Mouse (Mus musculus): ENCODE measurements at regions not wholly inside any gene's neighbourhood (a gene's known extent, or its start where the extent isn't known, plus 50 kb on each side); places are given as distances from the start of the nearest gene placed in this dataset.

- no peak for DNase-seq (ENCODE audit: extremely low read depth)
Observed at GRCm38 (mm10) chr3:18908737-18909136, 719.7 kb downstream of the 1700064H15Rik start.

GRCm38 (mm10) chr3:18928401-18929104 lies 699.9 kb downstream of the 1700064H15Rik start:
- TF ChIP-seq MAZ (IDR thresholded peaks at IDR 0.05; ENCODE audit: low read depth, low read length) (no peak), CHD2 (IDR thresholded peaks at IDR 0.05; ENCODE audit: low read length) (no peak), USF2 (conservative IDR thresholded peaks at IDR 0.05; ENCODE audit: low read depth, low read length) (no peak), GABPA (IDR thresholded peaks at IDR 0.05; ENCODE audit: insufficient replicate concordance, low read depth, low read length) (no peak), TBP (conservative IDR thresholded peaks at IDR 0.05; ENCODE audit: low read depth, low read length) (no peak), SMC3 (IDR thresholded peaks at IDR 0.05; ENCODE audit: low read depth, low read length) (no peak), JUN (IDR thresholded peaks at IDR 0.05; ENCODE audit: insufficient read depth, low read depth, low read length) (no peak), PAX5 (IDR thresholded peaks at IDR 0.05; ENCODE audit: low read length) (no peak), MAX (IDR thresholded peaks at IDR 0.05; ENCODE audit: low read length) (no peak), NRF1 (IDR thresholded peaks at IDR 0.05; ENCODE audit: low read depth, low read length) (no peak)
- no peak overlapping the region for H3K4me3 ChIP-seq (replicated peaks in 1 of 3; ENCODE audit: low read depth in 2 of 3, low read length in 2 of 3, poor library complexity in 1 of 3)
- H3K27ac ChIP-seq (ENCODE audit: insufficient read depth, low read depth), result no peak overlapping the region
- no peak overlapping the region for H3K4me2 ChIP-seq (ENCODE audit: insufficient read depth, low read depth, poor library complexity, severe bottlenecking)
- H3K4me1 ChIP-seq (ENCODE audit: control insufficient read depth in 1 of 2, insufficient read depth in 2 of 2), result no peaks in the 10 kb centered on the region
- dilution Hi-C loops (cut with MboI; ENCODE audit: extremely low pct_ligation_motif_present, extremely low pct_unique_long_range_greater_than_20kb, low sequenced_read_pairs) (no loop called here), in situ Hi-C loops (cut with MboI; ENCODE audit: low pct_ligation_motif_present, low pct_unique_long_range_greater_than_20kb, low sequenced_read_pairs) (no loop called here)
- no peak for DNase-seq (ENCODE audit: extremely low read depth)
- no peak overlapping the region for H3K9ac ChIP-seq (ENCODE audit: insufficient read depth, low read depth)
- no peaks in the 10 kb centered on the region for H3K27me3 ChIP-seq (replicated peaks)
- no peaks in the 10 kb centered on the region for H3K9me3 ChIP-seq (replicated peaks; ENCODE audit: low read length)
- no peaks in the 10 kb centered on the region for H3K79me2 ChIP-seq (replicated peaks; ENCODE audit: control insufficient read depth, extremely low read depth, insufficient read depth, poor library complexity, severe bottlenecking)
- H3K36me3 ChIP-seq (replicated peaks in 1 of 2; ENCODE audit: control insufficient read depth in 1 of 2, insufficient read depth in 1 of 2, low read length in 1 of 2), result no peaks in the 10 kb centered on the region

More at GRCm38 (mm10) chr3:18908737-18909136, 719.7 kb downstream of the 1700064H15Rik start:
- H3K4me1 ChIP-seq (ENCODE audit: control insufficient read depth in 1 of 2, insufficient read depth in 2 of 2), result no peaks in the 10 kb centered on the region
- H3K4me3 ChIP-seq (replicated peaks in 1 of 3; ENCODE audit: low read depth in 2 of 3, low read length in 2 of 3, poor library complexity in 1 of 3), result no peak overlapping the region
- no peaks in the 10 kb centered on the region for H3K27me3 ChIP-seq (replicated peaks)
- dilution Hi-C loops (cut with MboI; ENCODE audit: extremely low pct_ligation_motif_present, extremely low pct_unique_long_range_greater_than_20kb, low sequenced_read_pairs), result no loop called here
- H3K79me2 ChIP-seq (replicated peaks; ENCODE audit: control insufficient read depth, extremely low read depth, insufficient read depth, poor library complexity, severe bottlenecking), result no peaks in the 10 kb centered on the region
- H3K9ac ChIP-seq (ENCODE audit: insufficient read depth, low read depth), result no peak overlapping the region
- H3K36me3 ChIP-seq (replicated peaks in 1 of 2; ENCODE audit: control insufficient read depth in 1 of 2, insufficient read depth in 1 of 2, low read length in 1 of 2), result no peaks in the 10 kb centered on the region
- no peak for TF ChIP-seq ZKSCAN1 (IDR thresholded peaks at IDR 0.05; ENCODE audit: borderline replicate concordance, low read depth, low read length)
- TF ChIP-seq NRF1 (IDR thresholded peaks at IDR 0.05; ENCODE audit: low read depth, low read length), result no peak
- TF ChIP-seq SIN3A (IDR thresholded peaks at IDR 0.05; ENCODE audit: low read length), result no peak
- no peak for TF ChIP-seq POLR2A (IDR thresholded peaks at IDR 0.05; ENCODE audit: low read depth, low read length)
- no peak for TF ChIP-seq HCFC1 (IDR thresholded peaks at IDR 0.05; ENCODE audit: low read depth, low read length)
- TF ChIP-seq SMC3 (IDR thresholded peaks at IDR 0.05; ENCODE audit: low read depth, low read length), result no peak
- TF ChIP-seq MYC (IDR thresholded peaks at IDR 0.05; ENCODE audit: low read depth, low read length), result no peak
- no peak for TF ChIP-seq ETS1 (conservative IDR thresholded peaks at IDR 0.05; ENCODE audit: low read depth, low read length)
- no peak for TF ChIP-seq E2F4 (IDR thresholded peaks at IDR 0.05; ENCODE audit: insufficient replicate concordance, low read depth, low read length)
- TF ChIP-seq MXI1 (IDR thresholded peaks at IDR 0.05; ENCODE audit: low read depth, low read length), result no peak
- no peak for TF ChIP-seq TCF12 (IDR thresholded peaks at IDR 0.05; ENCODE audit: low read depth, low read length)
- TF ChIP-seq BHLHE40 (IDR thresholded peaks at IDR 0.05; ENCODE audit: low read depth, low read length), result no peak
- TF ChIP-seq JUN (IDR thresholded peaks at IDR 0.05; ENCODE audit: insufficient read depth, low read depth, low read length), result no peak
- TF ChIP-seq IRF4 (IDR thresholded peaks at IDR 0.05; ENCODE audit: low read depth, low read length), result no peak
- no peak for TF ChIP-seq JUND (conservative IDR thresholded peaks at IDR 0.05; ENCODE audit: low read depth, low read length)
- TF ChIP-seq USF1 (IDR thresholded peaks at IDR 0.05; ENCODE audit: low read depth, low read length), result no peak
- TF ChIP-seq MEF2A (IDR thresholded peaks at IDR 0.05; ENCODE audit: borderline replicate concordance, low read depth, low read length), result no peak
- TF ChIP-seq ZMIZ1 (IDR thresholded peaks at IDR 0.05; ENCODE audit: low read depth, low read length), result no peak
- H3K9me3 ChIP-seq (replicated peaks; ENCODE audit: low read length), result no peaks in the 10 kb centered on the region
- no peak overlapping the region for H3K27ac ChIP-seq (ENCODE audit: insufficient read depth, low read depth)
- no peak overlapping the region for H3K4me2 ChIP-seq (ENCODE audit: insufficient read depth, low read depth, poor library complexity, severe bottlenecking)
- in situ Hi-C loops (cut with MboI; ENCODE audit: low pct_ligation_motif_present, low pct_unique_long_range_greater_than_20kb, low sequenced_read_pairs), result no loop called here

All from CH12.LX (cell line).